Mouse (Mus musculus) bone marrow, adult 2 months (tissue): ENCODE results near the gene Cys1.

Source experiments
- CTCF ChIP-seq: fragments of 200-500 bp; IDR thresholded peaks from 2 replicates; pipeline ENCODE4 v1.5.1; 2011; ENCODE audit warnings: low read length, control low read depth; ENCODE audit not compliant: control insufficient read depth, insufficient read depth
- POLR2A ChIP-seq: fragments of 200-500 bp; IDR thresholded peaks from 2 replicates; pipeline ENCODE4 v1.6.1; 2011; ENCODE audit warnings: low read depth, mild to moderate bottlenecking, control low read depth, low read length, borderline replicate concordance; ENCODE audit not compliant: control insufficient read depth

DNA sequence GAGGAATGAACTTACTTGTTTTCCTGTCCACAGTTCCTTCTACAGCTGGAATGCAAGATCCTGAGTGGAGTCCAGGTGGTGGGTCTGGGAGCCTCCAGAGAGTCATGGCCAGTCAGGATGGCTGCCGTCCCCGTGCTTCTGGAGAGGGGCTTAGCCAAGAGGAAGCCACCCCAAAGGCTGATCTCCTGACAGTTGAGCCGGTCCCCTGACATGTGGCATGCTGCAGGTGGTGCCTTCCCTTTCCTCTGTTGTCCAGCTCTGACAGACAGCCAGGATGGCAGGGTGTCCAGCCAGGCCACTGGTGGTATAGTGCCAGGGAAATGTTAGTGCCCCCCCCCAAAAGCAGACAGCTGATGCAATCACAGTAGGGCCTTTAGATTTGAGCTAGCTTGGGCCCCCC lies 16.9 kb upstream of the Cys1 start:
- no peak for TF ChIP-seq POLR2A
- no peak for TF ChIP-seq CTCF
